Mouse (Mus musculus) T-helper 1 cell (primary cell): ENCODE results near the gene Ceacam18.

Experiments
- in situ Hi-C: fragments of 300-600 bp; cut with MboI, MseI; formaldehyde crosslinking; loops from one replicate; pipeline ENCODE4 v1.15.1; 2025; ENCODE audit warnings: high pct_unique_total_duplicates

Ceacam18 gene

DNA sequence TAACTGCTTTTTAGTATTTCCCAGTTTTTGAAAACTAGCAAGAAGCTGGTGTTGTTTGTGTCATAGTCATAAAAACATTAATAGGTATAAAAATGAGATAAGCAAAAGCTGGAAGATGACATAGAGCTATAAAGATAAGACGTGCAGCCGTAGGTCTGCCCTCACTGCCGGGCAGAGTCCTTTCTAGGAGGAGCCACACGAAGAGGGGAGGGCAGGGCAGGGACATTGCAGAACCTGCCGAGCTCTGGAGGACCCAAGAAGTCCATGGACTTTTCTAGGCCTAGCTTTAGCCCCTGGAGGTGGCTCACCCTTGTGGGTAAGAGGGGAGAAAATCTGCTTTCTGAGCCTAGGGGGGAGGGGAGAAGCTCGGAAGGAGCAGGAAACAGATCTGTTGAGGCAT is at the start of gene Ceacam18:
Gene Ceacam18 (plus strand): TSS at position 208 of the 400 bp plus-strand sequence.
- in situ Hi-C loops = no loop called here

DNA sequence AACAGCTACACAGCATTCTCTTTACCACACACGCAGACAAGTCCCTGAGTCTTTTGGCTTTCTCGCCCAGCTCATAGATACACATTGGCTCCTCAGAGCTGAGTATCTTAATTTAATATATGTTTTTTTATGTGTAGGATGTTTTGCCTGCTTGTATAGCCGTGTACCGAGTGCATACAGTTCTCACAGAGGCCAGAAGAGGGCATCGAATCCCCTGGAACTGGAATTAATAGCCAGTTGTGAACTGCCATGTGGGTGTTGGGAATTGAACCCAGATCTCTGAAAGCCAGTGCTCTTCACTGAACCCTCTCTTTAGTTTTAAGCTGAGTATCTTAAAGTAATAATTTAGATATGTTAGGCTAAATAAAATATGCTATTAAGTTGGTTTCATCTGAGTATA is 49.7 kb upstream of the Ceacam18 start:
- in situ Hi-C loops = loop anchor here (5.0 kb wide), 1 partner anchor 88 kb away; the partner anchor contains the start of gene Ctu1

DNA sequence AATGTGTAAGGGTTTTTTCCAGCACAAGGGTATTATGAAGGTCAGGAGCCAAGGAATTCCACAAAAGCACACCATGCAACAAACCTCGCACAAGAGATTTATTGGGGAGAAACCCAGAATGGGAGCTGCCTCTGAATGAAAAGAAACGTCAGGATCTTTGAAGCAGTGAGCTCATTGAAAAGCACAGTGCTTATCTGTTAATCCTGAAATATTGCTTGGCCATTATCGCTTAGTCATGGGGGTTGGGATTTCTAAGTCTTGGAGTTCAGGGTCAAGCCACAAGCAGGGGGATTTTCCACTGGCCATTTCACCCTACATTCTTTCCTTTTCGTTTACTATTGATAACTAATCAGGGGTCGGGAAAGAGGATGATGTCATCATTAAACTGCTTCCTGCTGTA is 32.6 kb upstream of the Ceacam18 start:
- in situ Hi-C loops = no loop called here

DNA sequence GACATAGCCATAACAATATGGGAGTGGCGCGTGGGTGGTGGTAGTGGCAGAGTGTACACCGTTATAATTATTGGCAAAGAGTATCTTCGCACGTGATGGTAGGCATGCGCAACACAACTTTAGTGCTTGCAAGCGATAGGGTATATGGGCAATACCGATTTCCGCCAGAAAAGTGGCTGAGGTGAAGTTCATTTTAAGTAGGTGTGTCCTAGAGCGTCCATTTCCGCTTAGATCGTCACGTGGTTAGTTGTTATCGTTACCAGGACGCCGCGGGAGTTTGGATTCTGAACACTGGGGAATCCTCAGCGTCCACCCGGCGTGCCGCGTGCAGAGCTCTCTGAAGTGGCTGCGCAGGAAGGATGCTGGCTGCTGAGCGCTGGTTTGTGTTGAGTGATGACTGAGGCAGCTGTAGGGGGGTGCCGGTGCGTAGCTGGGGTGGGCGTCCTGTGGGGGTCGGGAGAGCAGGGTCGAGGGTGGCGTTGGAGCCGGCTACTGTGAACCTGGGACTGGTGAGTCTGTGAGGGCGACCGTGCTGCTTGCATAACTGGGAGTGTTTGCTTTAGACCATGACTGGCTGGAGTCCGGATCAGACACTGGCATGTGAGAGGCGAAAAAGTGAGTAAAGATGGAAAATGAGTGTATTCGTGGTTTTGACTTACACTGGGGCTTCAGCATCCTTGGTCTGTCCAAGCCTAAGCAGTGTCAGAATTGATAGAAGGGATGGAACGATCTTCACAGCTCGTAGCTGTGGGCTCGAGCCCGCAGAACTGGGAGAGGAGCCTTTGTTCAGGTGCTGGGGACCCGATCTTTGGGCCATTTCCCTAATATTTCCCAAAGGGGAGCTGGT is 27.4 kb upstream of the Ceacam18 start, which contains the start of gene Zfp819:
Gene Zfp819 (plus strand): TSS at position 274 of the 847 bp plus-strand sequence.
- in situ Hi-C loops = no loop called here

DNA sequence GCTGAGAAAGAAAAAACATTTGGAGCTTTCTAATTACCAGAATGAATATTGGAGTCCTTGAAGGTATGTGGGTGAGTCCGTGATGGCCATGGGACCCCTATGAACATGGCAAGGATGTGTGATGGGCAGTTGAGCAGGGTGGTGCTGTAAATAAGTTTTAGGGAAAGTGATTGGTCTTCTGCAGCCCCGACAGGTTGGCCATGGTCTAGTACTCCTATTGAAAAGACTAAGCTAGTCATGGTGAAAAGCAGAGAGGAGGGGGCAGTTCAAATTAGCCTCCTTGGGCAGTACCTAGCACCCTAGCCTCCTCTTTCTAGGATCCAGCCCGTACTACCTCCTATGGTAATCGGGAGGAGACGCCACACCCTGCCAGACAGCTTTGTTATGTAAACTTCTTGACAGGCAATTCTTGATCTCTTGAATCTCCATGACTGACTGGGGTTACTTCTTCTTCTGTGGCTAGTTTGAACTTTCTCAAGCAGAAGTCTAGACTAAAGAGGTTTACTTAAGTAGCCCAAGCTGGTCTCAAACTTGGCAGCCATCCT is 26.7 kb upstream of the Ceacam18 start:
- in situ Hi-C loops = no loop called here

DNA sequence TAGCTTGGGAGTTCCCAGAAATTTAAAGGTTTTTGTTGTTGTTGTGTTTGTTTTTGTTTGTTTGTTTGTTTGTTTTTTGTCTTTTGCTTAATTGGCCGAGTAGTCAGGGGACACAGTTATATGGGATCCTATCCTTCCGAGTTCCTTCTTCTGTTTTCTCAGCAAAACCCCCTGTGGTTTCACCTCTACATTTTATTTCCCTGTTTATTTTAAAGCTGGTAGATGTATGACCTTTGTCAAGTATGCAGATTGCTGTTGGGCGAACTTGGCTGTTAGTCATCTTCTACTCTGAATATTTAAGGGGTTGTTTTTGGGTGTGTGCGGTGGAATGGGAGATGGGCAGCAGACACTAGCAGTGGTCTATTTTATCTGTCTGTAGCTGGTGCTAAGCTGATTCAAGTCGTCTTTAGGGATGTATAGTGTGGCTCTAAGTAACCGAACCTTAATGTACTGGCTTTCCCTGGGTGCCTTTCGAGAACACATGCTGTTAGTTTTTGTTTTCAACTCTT is 26.1 kb upstream of the Ceacam18 start:
- in situ Hi-C loops = no loop called here

DNA sequence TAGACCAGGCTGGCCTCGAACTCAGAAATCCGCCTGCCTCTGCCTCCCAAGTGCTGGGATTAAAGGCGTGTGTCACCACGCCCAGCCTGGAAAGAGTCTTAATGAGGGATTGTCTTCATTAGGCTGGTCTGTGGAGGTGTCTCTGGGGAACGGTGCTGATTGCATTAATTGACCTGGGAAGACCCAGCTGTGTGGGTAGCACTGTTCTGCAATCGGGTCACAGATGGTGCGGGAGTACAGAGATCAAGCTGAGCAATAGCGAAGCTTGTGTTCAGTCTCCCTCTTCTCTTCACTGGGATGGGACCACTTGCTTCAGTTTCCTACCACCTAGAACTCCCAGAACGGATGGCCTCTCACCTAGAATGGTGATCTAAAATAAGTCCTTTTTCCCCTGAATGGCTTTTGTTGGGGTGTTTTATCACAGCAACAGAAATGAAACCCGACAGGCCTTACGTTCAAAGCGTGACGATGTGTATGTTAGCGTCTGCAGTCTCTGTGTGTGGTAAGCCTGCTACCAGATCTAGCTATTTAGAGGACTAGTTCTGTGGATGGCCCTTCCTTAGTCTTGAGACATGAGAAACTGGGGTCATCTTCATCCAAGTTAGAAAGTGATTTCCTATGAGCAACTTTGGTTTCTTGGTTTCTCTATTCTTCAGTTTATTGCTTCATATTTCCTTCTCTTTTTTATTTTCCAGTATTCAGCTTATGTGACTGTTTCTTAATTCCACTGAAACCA is 20.5 kb upstream of the Ceacam18 start:
- in situ Hi-C loops = no loop called here

DNA sequence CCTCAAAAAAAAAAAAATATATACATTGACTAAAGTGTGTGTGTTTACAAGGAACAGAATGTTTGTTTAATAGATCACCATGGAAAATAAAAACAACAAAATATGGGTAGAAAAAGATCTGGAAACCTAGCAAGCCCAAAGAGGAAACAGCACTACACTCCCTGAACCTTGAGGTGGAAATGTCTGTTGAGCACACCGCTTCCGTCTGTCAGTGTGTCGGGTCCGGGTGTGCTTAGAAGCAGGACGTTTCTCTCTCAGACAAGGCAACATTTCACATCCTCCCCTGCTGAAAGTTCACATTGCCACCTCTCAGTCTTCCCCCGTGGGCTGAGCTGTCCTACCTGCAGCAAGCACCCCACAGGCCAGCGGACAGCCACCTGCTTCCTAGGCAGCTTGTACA is 11.6 kb upstream of the Ceacam18 start:
- in situ Hi-C loops = no loop called here

DNA sequence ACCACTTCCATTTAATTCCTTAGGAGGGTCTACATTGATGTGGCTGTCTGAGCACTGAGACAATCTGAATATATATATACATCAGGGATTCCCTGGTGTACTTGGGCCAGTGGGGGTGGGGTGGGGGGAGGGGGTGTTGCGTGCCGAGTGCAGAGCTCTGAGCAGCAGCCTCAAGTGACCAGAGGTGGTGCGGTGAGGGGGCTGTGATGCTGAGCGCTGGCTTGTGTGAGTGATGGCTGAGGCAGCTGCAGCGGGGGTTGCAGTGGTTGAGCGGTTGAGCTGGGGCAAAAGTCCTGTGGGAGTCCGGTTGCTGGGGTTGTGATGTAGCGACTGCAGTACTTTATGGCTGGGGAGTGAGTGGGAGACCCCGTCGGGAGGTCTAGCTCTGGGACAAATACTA is 10.7 kb upstream of the Ceacam18 start:
- in situ Hi-C loops = no loop called here

DNA sequence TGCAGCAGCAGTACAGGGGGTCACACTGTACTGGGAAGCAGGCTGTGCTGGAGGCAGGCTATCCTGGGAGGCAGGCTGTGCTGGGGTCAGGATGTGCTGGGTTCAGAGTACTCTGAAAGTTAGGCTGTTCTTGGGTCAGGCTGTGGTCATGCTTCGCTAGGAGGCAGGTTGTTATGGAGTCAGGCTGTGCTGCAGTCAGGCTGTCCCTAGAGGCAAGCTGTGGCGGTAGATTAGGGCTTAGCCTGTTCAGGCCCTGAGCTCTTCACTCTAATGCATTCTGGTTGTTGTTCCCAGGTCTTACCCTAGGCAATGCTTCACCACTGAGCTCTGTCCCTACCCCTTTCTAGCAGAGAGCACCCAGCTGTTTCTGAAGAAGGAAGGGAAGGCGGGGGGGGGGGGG is 9.4 kb upstream of the Ceacam18 start:
- in situ Hi-C loops = no loop called here

DNA sequence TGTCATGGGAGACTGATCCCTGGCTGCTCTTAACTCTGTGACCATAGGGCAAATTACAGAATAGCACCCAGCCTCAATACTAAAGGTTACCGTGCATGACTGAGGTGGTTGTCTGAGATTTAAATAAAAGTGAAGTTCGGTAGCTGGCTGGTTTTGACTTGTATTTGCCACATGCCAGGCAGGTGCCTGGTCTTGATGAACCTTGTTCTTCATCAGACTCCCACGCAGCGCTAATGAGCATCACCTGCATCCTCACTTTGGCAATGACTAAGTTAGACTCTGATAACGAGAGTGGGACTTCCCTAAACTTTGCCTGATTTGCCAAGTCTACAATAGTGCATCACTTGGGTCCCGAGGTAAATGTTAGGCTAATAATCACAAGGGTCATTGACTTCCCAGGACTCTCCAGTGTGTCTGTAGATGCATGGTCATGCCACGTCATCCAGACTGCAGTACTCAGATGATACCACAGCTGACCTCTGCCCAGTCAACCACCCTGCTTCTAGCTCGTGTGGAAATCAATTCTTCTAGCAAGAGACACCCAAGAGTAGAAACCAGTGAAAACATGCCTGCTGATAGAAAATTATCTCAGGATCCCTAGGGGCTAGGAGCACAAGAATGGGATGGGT is 8.6 kb upstream of the Ceacam18 start:
- in situ Hi-C loops = no loop called here

DNA sequence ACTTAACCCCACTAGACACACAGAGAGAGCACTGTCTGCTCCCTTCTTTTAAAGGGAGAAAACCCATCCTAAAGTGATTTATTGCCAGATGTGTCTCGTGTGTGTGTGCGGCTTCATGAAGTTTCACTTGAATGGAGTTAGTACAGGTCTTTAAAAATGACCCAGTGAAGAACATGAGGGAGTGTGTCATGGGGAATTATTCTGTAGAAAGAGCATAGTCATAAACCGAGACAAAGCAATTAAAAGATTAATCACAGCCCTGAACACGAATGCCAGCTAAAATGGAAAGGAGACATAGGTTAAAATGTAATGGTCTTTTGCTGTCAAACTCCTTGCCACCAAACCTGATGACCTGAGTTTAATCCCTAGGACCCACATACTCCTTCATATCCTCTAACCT is 567 bp upstream of the Ceacam18 start:
- in situ Hi-C loops = no loop called here

DNA sequence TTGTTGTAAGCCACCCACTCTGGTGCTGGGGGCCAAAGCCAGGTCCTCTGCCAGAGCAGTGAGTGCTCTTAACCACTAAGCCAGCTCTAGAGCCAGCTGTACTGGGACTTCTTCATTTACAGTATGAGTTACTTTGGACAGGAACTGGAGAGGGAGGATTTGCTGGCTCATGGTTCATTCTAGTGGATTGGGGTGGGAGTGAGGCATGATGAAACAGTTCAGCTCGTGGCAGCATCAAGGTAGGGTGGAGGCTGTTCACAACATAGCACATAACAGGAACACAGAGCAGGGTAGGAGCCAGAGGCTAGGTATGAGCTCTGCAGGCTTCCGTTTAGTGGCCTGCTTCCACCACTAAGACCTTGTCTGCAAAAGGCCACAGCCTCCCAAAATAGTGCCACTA is 1.7 kb downstream of the Ceacam18 start:
- in situ Hi-C loops = no loop called here

DNA sequence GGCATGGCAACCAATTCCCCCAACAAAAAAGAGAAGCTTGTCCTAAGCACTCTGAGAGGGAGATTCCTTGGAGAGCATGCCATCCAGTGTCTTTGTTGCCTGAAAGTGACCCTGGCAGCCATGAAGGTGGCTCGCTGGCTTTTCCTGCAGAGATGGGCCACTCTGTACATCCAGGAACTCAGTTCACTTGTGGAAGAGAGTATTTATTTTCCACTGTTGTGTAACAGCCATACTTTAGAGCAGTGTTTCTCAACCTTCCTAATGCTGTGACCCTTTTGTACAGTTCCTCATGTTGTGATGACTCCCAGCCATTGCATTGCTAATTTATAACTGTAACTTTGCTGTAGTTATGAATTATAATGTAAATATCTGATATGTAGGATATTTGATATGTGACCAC is 2.6 kb downstream of the Ceacam18 start:
- in situ Hi-C loops = no loop called here

DNA sequence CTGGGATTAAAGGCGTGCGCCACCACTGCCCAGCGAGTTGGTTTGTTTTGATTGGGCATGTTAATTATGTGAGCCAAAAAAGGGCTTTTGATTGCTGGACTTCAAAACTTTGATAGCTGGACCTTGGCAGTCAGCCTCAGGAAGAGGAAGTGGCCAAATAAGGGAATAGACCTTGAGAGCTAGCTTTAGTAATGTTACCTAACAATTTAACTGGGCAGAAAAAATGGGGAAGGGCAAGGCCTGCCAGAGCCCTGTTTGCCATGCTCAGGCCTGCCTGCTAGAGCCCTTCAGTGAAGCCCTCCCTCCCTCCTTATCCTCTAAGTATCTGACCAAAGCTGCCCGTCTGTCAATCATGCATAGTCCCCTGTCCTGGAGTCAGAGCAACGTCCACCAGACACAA is 8.1 kb downstream of the Ceacam18 start:
- in situ Hi-C loops = no loop called here

DNA sequence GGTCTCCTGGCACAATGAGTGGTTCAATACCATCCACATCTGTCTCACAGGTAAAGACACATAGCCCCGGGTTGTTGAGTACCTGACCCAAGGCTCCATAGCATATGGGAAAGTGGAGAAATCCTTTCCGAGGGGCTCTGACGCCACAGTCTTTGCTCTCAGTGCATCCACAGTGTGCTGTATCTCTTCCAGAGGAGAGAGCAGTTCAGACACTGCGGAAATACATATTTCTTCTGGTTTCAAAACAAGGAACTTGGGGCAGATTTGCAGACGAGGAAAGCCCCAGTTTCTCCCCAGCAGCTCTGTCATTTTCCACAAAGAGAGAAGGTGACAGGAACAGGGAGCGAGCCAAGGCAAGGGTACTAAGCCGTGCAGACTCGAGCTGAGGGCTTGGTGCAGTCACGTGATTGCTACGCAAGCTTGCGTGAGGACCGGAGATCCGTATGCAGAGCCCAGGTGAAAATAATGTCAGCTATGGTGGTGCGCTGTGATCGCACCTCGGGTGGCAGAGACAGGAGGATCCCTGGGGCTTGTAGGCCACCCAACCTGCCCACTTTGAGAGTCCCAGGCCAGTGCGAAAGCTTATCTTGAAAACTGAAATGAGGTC is 8.6 kb downstream of the Ceacam18 start:
- in situ Hi-C loops = no loop called here

DNA sequence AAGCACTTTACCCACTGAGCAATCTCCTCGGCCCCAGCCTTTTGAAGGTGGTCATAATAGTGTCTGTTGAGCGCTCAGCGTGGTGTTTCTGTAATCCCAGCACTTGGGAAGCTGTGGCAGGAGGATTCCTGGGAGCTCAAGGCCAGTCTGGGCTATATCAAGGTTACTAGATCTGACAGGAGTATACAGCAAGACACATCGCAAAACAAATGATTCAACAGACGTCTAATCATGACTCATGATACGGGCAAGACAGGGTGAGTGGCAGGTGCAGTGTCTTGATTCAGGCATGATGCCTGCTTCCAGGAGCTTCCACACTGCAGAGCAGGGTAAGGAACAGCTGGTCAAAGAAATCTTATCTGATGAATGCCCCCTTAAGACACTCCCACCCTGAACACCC is 18.2 kb downstream of the Ceacam18 start:
- in situ Hi-C loops = no loop called here

DNA sequence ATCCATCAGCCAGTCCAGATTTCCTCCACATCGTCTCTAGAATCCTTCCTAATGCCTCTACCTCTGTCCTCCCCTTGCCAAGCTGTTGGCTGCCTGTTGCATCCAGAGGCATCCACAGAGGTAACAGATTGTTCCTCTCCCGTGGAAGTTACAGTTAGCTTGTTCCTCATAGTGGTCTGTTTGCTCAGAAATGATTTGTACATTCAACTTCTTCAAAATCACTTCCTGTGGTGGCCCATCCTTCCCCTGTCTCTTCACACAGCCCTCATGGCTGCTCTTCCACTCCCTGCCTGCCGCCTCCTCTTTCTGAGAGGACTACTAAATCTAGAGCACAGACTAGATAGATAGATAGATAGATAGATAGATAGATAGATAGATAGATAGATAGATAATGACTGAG is 20.0 kb downstream of the Ceacam18 start:
- in situ Hi-C loops = no loop called here

DNA sequence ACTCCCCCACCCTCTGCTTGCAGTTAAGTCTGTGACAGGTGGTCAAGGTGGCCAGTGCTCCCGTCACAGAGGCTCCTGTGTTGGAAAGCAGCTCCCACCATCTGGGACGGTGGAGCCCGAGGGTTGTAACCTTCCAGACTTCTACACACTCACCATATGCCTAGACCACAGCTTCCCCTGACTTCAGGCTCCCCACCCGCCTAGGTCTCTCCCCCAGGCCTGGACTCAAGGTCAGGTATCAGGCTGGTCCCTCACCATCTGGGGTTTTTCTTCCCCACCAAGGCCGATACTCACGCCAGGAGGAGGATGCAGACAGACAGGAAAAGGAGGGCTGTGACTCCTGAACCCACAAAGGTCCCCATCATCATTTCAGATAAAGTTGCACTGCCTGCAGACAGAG is 21.7 kb downstream of the Ceacam18 start:
- in situ Hi-C loops = no loop called here

DNA sequence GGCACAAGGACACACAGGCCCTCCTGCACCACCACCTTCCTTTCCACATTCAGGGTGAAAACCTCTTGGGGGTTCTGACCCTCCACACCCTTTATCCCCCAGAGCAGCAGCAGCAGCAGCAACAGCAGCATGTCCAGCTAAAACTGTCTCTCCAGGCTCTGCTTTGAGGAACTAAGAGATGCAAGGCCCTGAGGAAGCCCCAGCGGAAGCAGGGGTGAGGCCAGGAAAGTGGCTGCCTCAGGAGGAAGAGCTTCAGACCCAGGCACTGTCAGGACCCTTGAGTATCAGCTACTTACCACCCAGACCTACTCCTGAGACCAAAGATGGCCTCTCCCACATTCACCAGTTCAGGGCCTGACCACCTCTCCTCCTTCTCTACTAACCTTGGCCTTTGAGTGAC is 25.5 kb downstream of the Ceacam18 start, which contains the start of gene Siglece:
Gene Siglece (minus strand): TSS at position 160 of the 400 bp plus-strand sequence.
- in situ Hi-C loops = no loop called here

DNA sequence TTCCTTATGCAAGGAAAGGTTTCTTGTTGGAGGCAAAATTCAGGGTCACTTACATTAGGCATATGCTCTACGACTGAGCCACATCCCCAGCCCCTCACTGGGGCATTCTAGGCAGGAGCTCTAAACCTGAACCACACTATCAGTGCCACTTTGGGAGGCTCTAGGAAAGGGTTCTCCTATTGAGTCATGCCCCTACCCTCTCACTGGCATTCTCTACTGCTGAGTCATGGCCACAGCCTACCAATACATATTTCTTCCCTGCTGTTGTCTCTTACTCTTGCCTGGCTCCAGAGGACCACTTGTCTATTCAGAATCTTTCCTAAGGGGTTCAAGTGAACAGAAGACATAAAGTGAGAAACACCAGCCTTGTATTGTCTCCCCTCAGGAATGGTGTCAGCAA is 28.3 kb downstream of the Ceacam18 start:
- in situ Hi-C loops = no loop called here
